Mouse (Mus musculus): ENCODE measurements around the gene Ulk4. TPM values are rescaled to one million over a fixed set of nuclear protein-coding genes. Genes with fewer than 3 reads are reported as not detected.

Ulk4 gene
- polyA plus RNA-seq, 1 experiment = 7.8 TPM

DNA sequence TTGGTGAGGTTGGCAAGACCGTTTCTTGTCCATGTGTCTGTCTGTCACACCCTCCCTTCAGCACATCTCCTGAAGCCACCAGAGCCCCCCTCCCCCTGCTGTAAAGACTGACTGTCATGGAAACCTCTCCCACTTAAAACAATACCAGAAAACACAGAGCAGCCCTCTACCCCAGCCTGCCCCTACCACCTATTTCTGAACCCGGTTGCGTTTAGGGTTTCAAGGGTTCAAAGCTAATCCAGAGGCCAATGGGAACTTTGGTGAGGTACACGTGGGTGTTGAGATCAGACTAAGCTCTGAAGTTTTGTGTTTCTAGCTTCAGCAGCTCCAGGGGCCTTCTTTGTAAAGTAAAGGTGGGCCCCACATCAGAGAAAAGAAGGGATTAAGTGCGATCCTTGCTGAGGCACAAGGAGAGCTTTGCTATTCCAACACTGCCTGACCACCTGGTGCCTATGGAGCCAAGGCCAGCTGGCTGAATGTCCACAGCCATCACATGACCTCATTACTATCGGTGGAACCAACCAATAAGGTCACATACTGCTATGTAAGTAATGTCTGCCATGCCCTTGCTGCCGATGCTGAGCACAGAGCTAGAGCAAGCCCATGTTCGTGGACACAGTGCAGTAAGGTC is 204.8 kb downstream of the Ulk4 start:
- TF ChIP-seq CTCF (IDR thresholded peaks at IDR 0.05; ENCODE audit: borderline replicate concordance, extremely low read depth, insufficient read depth, insufficient read length) (no peak), POLR2A (IDR thresholded peaks at IDR 0.05; ENCODE audit: borderline replicate concordance, extremely low read depth, insufficient read depth, insufficient read length, poor library complexity, severe bottlenecking) (no peak)
- no peak for DNase-seq (ENCODE audit: low read depth)

DNA sequence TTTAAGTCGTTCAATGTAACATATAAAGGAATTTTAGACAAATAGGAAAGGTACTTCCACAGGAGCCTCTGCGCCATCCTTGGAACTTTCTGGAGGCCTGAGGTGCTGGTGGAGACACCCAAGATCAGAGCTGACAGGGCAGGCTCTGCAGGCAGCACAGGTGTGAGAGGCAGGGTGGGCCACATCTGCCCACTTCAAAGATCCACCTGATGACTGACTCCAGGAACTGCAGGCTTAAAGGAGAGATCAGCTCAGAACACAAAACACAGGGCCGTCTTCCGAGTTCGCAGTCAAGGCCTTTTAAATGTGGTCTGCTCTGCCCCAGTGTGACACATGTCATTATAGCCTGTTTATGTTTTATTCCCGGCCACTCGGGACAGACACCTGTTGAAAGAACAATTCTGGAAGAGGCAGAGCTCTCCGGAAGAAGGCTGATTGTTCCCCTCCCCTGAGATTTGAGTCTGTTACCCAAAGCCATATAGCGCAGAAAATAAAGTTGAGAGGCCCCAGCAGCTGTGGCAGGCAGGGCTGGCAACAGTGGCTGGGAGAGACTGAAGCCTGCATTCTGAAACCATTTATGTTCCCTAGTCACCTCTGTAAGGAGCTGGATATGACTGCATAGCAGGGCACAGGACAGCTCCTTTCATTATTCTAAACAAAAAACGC is 205.4 kb downstream of the Ulk4 start:
- DNase-seq (ENCODE audit: low read depth) = no peak
- TF ChIP-seq CTCF (IDR thresholded peaks at IDR 0.05; ENCODE audit: borderline replicate concordance, extremely low read depth, insufficient read depth, insufficient read length) (no peak), POLR2A (IDR thresholded peaks at IDR 0.05; ENCODE audit: borderline replicate concordance, extremely low read depth, insufficient read depth, insufficient read length, poor library complexity, severe bottlenecking) (no peak)

DNA sequence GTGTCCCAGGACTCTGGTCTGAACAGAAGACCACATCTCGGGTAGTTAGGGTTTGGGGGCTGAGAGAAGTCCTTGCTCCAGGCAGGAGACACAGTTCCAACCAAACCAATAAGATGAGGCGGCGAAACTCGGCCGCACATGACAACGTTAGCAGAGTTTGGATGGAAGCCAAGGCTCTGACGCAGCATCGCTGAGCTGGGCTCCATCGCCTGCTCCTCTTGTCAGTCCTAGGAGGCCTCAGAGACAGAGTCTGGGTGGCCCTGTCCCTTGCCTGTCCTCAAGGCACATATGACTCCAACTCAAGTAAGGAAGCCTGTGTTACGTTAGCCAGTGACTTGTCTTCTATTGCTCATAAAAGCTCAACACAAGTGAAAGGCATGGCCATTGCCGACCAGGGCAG is 205.9 kb downstream of the Ulk4 start:
- DNase-seq (ENCODE audit: low read depth) = no peak
- TF ChIP-seq POLR2A (IDR thresholded peaks at IDR 0.05; ENCODE audit: borderline replicate concordance, extremely low read depth, insufficient read depth, insufficient read length, poor library complexity, severe bottlenecking) = no peak
- no peak for TF ChIP-seq CTCF (IDR thresholded peaks at IDR 0.05; ENCODE audit: borderline replicate concordance, extremely low read depth, insufficient read depth, insufficient read length)

DNA sequence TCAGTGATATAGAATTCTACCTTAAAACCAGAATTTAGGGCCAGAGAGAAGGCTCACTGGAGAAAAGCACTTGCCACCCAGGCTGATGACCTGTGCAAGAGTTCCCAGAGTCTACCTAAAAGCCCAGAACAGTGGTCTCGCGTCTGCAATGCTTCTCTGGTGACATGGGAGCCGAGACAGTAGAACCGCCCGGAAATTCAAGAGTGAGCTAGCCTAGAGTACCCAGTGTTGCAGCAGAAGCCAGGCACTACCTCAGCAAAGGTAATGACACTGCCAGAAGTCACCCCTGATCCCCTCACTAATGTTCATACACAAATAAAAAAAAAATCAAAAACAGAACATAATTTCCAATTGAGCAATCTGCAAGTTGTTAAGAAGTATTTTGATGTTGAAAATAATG is 208.9 kb downstream of the Ulk4 start:
- TF ChIP-seq CTCF (IDR thresholded peaks at IDR 0.05; ENCODE audit: borderline replicate concordance, extremely low read depth, insufficient read depth, insufficient read length) (no peak), POLR2A (IDR thresholded peaks at IDR 0.05; ENCODE audit: borderline replicate concordance, extremely low read depth, insufficient read depth, insufficient read length, poor library complexity, severe bottlenecking) (no peak)
- DNase-seq (ENCODE audit: low read depth) = no peak

DNA sequence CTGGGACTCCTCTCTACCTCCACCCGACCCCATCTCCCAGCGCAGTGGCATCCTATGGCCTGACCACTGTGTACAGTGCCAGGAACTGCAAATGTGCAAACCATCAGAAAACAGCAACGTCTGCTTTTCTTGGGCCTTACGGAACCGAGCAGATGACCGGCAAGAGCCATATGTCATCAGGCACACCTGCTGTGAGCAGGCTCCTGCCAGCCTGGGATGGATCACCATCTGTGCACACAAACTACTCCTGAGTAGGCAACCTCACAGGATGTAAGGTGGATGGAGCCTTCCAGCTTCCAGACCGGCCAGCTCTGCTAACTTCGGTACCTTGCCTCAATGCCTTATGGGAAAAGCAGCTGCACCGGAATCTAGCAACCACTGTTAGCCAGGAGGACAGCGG is 210.0 kb downstream of the Ulk4 start:
- DNase-seq (ENCODE audit: low read depth) = peak; percentile 62

DNA sequence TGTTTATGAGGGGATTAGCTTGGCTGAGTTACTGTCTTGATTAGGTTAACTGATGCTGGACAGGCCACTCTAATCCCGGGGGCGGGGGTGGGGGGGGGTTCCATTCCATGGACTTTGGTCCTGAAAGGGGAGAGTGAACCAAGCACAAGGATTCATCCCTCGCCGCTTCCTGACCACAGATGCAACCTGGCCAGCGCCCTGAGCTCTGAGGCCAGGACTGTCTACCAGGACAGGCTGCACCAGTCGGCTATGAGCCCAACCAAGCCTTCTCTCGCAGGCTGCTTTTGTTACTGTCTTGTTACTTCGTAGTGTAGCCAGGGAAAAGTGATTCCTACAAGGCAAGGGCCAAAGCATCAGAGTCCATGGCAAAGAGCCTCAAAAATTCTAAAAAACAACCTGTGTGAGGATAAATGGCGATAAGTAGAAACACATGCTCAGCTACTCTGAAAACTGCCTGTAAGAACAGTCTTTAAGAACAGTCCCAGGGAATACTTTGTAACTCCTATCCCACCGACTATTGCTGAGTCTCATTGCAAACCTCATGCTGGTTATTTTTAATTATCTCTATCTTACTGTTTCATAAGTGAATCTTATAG is 211.5 kb downstream of the Ulk4 start:
- no peak for TF ChIP-seq POLR2A (IDR thresholded peaks at IDR 0.05; ENCODE audit: borderline replicate concordance, extremely low read depth, insufficient read depth, insufficient read length, poor library complexity, severe bottlenecking)
- no peak for DNase-seq (ENCODE audit: low read depth)

More for the DNA sequence above, 210.0 kb downstream of the Ulk4 start:
- TF ChIP-seq POLR2A (IDR thresholded peaks at IDR 0.05; ENCODE audit: borderline replicate concordance, extremely low read depth, insufficient read depth, insufficient read length, poor library complexity, severe bottlenecking) (no peak), CTCF (IDR thresholded peaks at IDR 0.05; ENCODE audit: borderline replicate concordance, extremely low read depth, insufficient read depth, insufficient read length) (no peak)

- DNase-seq (ENCODE audit: low read depth) = no peak
- TF ChIP-seq POLR2A (IDR thresholded peaks at IDR 0.05; ENCODE audit: borderline replicate concordance, extremely low read depth, insufficient read depth, insufficient read length, poor library complexity, severe bottlenecking) (no peak), CTCF (IDR thresholded peaks at IDR 0.05; ENCODE audit: borderline replicate concordance, extremely low read depth, insufficient read depth, insufficient read length) (no peak)
Observed at GRCm38 (mm10) chr9:121064606-121065355, 212.2 kb downstream of the Ulk4 start.

DNA sequence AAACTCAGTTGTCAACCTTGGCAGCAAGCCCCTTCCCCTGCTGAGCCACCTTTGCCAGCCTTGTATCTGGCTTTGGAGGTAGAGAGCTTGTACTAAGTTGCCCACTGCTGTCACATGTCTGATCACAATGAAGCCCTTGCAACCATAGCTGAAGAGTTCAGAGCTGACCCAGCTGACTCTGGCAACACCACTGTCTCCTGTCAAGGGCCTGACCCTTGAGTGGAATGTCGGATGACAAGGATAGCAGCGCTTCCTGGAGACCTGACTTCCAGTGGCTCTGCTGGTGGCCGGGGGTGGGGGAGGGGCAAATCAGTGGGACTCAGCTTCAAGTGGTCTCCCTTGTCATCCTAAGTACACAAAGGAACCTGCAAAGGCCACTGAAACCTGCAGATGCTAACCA is 214.3 kb downstream of the Ulk4 start:
- no peak for TF ChIP-seq POLR2A (IDR thresholded peaks at IDR 0.05; ENCODE audit: borderline replicate concordance, extremely low read depth, insufficient read depth, insufficient read length, poor library complexity, severe bottlenecking)
- no peak for TF ChIP-seq CTCF (IDR thresholded peaks at IDR 0.05; ENCODE audit: borderline replicate concordance, extremely low read depth, insufficient read depth, insufficient read length)
- DNase-seq (ENCODE audit: low read depth) = no peak

- TF ChIP-seq CTCF (IDR thresholded peaks at IDR 0.05; ENCODE audit: borderline replicate concordance, extremely low read depth, insufficient read depth, insufficient read length) (no peak), POLR2A (IDR thresholded peaks at IDR 0.05; ENCODE audit: borderline replicate concordance, extremely low read depth, insufficient read depth, insufficient read length, poor library complexity, severe bottlenecking) (no peak)
- peak; percentile 84 for DNase-seq (ENCODE audit: low read depth)
Observed at GRCm38 (mm10) chr9:121061820-121062623, 215.0 kb downstream of the Ulk4 start.

DNA sequence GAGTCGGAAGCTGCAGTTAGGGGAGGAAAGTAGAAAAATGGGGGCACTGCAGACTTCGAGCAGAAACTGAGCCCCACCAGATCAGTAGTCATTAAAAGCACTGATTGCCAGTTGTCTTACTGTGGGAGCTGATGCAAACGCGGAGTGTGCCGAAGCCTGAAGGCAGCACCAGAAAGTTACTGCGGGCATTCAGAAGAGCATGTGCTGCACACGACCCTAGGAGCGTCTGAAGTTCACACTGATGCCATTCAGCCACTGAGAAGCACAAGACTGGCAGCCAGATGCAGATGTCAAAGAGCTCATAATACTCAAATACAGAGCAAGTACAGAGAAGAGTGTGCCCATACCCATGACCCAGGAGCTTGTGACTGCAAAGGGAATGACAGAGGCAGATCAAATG is 216.7 kb downstream of the Ulk4 start:
- no peak for DNase-seq (ENCODE audit: low read depth)
- TF ChIP-seq POLR2A (IDR thresholded peaks at IDR 0.05; ENCODE audit: borderline replicate concordance, extremely low read depth, insufficient read depth, insufficient read length, poor library complexity, severe bottlenecking) (no peak), CTCF (IDR thresholded peaks at IDR 0.05; ENCODE audit: borderline replicate concordance, extremely low read depth, insufficient read depth, insufficient read length) (no peak)

DNA sequence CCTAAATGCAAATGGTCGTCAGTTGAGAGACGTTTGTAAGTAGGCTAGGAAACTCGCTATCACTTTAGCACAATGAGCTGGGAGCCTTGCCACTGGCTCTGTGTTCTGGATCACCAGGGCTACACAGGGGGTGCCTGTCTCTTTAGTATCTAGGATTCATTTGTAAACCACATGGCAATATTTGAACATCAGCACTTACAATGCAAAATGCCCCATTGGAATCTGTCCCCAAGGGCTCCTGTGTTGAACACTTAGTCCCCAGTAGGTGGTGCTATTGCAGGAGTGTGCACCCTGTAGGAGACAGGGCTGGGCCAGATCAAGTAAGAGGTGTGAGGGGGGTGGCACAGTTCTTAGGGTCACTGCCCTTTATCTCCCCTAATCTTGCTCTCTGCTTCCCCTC is 217.7 kb downstream of the Ulk4 start:
- peak; percentile 26 for DNase-seq (ENCODE audit: low read depth)

More for the DNA sequence above, 217.7 kb downstream of the Ulk4 start:
- TF ChIP-seq CTCF (IDR thresholded peaks at IDR 0.05; ENCODE audit: borderline replicate concordance, extremely low read depth, insufficient read depth, insufficient read length) = peak; percentile 52; the same call in 1 of the 2 replicates
- no peak for TF ChIP-seq POLR2A (IDR thresholded peaks at IDR 0.05; ENCODE audit: borderline replicate concordance, extremely low read depth, insufficient read depth, insufficient read length, poor library complexity, severe bottlenecking)
